Mouse (Mus musculus) stomach, postnatal 0 days (tissue): ENCODE measurements around the gene Sfta2. TPM values are rescaled to one million over a fixed set of nuclear protein-coding genes. Genes with fewer than 3 reads are reported as not detected.

Experiments
- ATAC-seq: fragments of 200-750 bp; cut with Nextera tagmentation; 2 replicates; pipeline ENCODE4 v1.8.0; 2017; ENCODE audit not compliant: low FRiP score, low TSS enrichment
- DNase-seq: peaks from one replicate; pipeline ENCODE4 v3.0.0-alpha.2; 2016; ENCODE audit warnings: low spot score
- H3K27ac ChIP-seq: fragments of 300-500 bp; sonication (generic); replicated peaks from 2 replicates; pipeline ENCODE4 v1.5.1; 2014; ENCODE audit warnings: mild to moderate bottlenecking, control low read depth
- H3K27me3 ChIP-seq: fragments of 300-500 bp; sonication (generic); 2 replicates; pipeline ENCODE4 v1.6.1; 2014; ENCODE audit warnings: low read length; ENCODE audit not compliant: control insufficient read depth, insufficient read depth
- H3K36me3 ChIP-seq: fragments of 300-500 bp; sonication (generic); 2 replicates; pipeline ENCODE4 v1.6.1; 2014; ENCODE audit warnings: low read length, mixed read lengths; ENCODE audit not compliant: control insufficient read depth, insufficient read depth
- H3K4me1 ChIP-seq: fragments of 300-500 bp; sonication (generic); replicated peaks from 2 replicates; pipeline ENCODE4 v1.6.1; 2014; ENCODE audit warnings: antibody characterized with exemption; ENCODE audit not compliant: control insufficient read depth, insufficient read depth
- H3K4me2 ChIP-seq: fragments of 300-500 bp; sonication (generic); replicated peaks from 2 replicates; pipeline ENCODE4 v1.6.1; 2014; ENCODE audit warnings: low read depth, mild to moderate bottlenecking, control low read depth, moderate library complexity
- H3K4me3 ChIP-seq: fragments of 300-500 bp; sonication (generic); 2 replicates; pipeline ENCODE4 v1.5.1; 2014; ENCODE audit warnings: low read depth, low read length, control low read depth
- H3K9ac ChIP-seq: fragments of 300-500 bp; sonication (generic); 2 replicates; pipeline ENCODE4 v1.6.1; 2014; ENCODE audit warnings: mild to moderate bottlenecking, low read length, control low read depth, mixed read lengths
- H3K9me3 ChIP-seq: fragments of 300-500 bp; sonication (generic); 2 replicates; pipeline ENCODE4 v1.6.1; 2016; ENCODE audit warnings: low read length; ENCODE audit not compliant: control insufficient read depth
- CTCF ChIP-seq: IDR thresholded peaks from 2 replicates; pipeline ENCODE4 v1.5.1; 2016; ENCODE audit warnings: antibody characterized with exemption, low read depth, mild to moderate bottlenecking, moderate library complexity
- EP300 ChIP-seq: optimal IDR thresholded peaks from 2 replicates; pipeline ENCODE3; 2016; ENCODE audit warnings: antibody characterized with exemption
- WGBS: fragments of 180-500 bp; shearing (Covaris S2); extraction: QIAGEN DNeasy Blood & Tissue Kit; methylation state at CpG from one replicate; pipeline ENCODE4 v1.1.7; 2014; 5-methylcytosine and 5-hydroxymethylcytosine counted together
- polyA plus RNA-seq: library from polyadenylated mRNA; unstranded; fragments of >200 nt; fragmentation: Nextera tagmentation; extraction: Ambion mirVana; gene quantifications from 2 replicates; pipeline ENCODE4 v1.2.1, GENCODE M21; 2015

Gene Sfta2
- polyA plus RNA-seq, 1 experiment from 2014 or later = 7.6 TPM

DNA sequence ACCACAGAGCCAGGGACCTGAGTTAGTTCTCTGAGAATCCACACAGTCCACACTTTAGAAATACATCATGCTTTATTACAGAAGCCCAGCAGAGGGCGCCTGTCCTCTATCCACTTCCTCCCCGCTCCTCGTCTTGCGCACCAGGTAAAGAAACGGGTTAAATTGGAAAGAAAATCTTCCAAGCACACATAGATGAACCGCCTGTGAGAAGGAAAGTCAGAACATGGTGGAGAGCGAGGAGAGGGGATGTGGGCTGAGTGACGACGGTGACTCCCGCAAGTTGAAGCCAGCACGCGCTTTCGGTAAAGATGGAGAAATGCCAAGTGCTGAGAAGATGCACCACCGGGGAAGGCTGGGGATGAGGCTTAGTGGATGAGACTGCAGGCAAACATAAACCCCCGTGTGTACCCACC is 34.4 kb downstream of the Sfta2 start:
- peak; percentile 24 for ATAC-seq
- TF ChIP-seq CTCF = peak; percentile 89
- no peak for TF ChIP-seq EP300
- H3K4me3 ChIP-seq = peak overlapping the region; percentile 29
- peak overlapping the region; percentile 60 for H3K4me2 ChIP-seq
- peak overlapping the region; percentile 36; the same call in 1 of the 2 replicates for H3K9ac ChIP-seq
- H3K27ac ChIP-seq = no peak overlapping the region
- peak; percentile 78 for DNase-seq
- no peaks in the 10 kb centered on the region for H3K36me3 ChIP-seq
- no peaks in the 10 kb centered on the region for H3K9me3 ChIP-seq
- 2% methylated on average over 15 of the region's 15 CpGs for WGBS
- no peaks in the 10 kb centered on the region for H3K4me1 ChIP-seq
- H3K27me3 ChIP-seq = no peaks in the 10 kb centered on the region

GRCm38 (mm10) chr17:35636363-35636762 is 35.0 kb downstream of the Sfta2 start:
- DNase-seq (peak; percentile 73), ATAC-seq (no peak)
- Histone ChIP-seq H3K27me3 (no peaks in the 10 kb centered on the region), H3K4me2 (no peak overlapping the region), H3K9me3 (no peaks in the 10 kb centered on the region), H3K4me1 (no peaks in the 10 kb centered on the region), H3K4me3 (no peak overlapping the region), H3K9ac (no peak overlapping the region), H3K27ac (no peak overlapping the region), H3K36me3 (no peaks in the 10 kb centered on the region)
- 27% methylated on average over 5 of the region's 5 CpGs for WGBS
- TF ChIP-seq CTCF (no peak), EP300 (no peak)

GRCm38 (mm10) chr17:35638475-35639190 is 37.3 kb downstream of the Sfta2 start:
- Histone ChIP-seq H3K9me3 (no peaks in the 10 kb centered on the region), H3K27me3 (no peaks in the 10 kb centered on the region), H3K9ac (no peak overlapping the region), H3K4me3 (no peak overlapping the region), H3K36me3 (no peaks in the 10 kb centered on the region), H3K4me2 (peak overlapping the region; percentile 33), H3K4me1 (no peaks in the 10 kb centered on the region), H3K27ac (peak overlapping the region; percentile 78)
- no peak for TF ChIP-seq CTCF
- TF ChIP-seq EP300 = no peak
- DNase-seq (peak; percentile 72), ATAC-seq (peak; percentile 56; the same call in 1 of the 2 replicates)
- 22% methylated on average over 14 of the region's 14 CpGs for WGBS

DNA sequence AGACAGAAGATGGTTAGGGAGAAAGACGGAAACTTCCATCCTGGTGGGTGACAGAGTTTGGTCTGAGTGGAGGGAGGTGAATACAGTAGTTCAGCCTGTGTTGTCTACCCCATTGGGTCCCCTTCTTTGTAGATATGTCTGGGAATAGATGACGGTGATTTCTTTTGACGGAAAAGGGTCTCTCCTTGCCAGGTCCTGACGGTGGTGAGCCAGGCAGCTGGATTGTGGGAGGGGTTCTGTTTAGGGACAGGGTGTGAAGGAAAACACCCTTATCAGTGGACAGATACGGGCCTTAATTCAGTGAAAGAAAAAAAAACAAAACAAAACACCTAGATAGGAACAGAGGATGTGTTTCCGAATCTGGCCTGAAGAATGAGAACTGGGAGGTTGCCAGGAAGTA is 38.0 kb downstream of the Sfta2 start:
- no peak overlapping the region for H3K4me3 ChIP-seq
- H3K27ac ChIP-seq = peak overlapping the region; percentile 78
- no peak overlapping the region for H3K9ac ChIP-seq

DNA sequence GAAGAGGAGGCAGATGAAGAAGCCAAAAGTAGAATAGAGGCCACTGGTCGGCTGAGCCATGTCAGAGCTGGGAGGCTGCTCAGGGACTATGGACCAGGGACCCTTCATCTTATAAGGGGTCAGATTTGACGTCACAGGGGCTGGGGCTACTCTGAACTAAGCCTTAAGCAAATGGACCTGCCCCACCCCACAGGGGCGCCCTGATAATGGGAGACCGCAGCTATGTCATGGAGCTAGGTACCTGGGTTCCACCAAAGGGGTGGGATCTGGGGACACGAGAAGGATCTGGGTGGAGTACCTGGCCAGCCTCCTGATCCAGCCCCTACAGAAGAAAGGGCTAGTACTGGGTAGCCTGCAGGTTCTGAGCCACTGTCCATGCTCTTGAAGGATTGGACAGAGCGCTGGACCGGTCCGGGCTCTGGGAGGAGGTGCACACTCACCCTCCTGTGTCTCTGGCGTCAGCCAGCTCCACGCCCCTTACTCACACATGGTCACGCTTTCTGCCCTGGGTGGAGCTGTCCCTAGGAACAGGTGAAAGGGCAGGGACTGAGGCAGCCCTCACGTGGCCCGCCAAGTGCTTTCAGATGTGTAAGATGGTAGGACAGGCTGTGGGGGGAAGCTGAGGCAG is 42.4 kb downstream of the Sfta2 start, which contains the start of gene Mucl3:
TSS of gene Mucl3 (minus strand) at position 87 of the 628 bp plus-strand sequence.
- Histone ChIP-seq H3K36me3 (no peaks in the 10 kb centered on the region), H3K4me2 (peak within 1 kb of the TSS; percentile 24), H3K4me3 (peak within 1 kb of the TSS; percentile 13; the same call in 1 of the 2 replicates), H3K9ac (no peak within 1 kb of the TSS), H3K27me3 (no peaks in the 10 kb centered on the region), H3K4me1 (no peaks in the 10 kb centered on the region), H3K9me3 (no peaks in the 10 kb centered on the region), H3K27ac (peak within 1 kb of the TSS; percentile 65)
- ATAC-seq = peak; percentile 92
- TF ChIP-seq CTCF (no peak), EP300 (no peak)
- peak; percentile 86 for DNase-seq
- WGBS = 53% methylated on average over 13 of the region's 13 CpGs

More for the DNA sequence above, 38.0 kb downstream of the Sfta2 start:
- Histone ChIP-seq H3K27me3 (no peaks in the 10 kb centered on the region), H3K36me3 (no peaks in the 10 kb centered on the region), H3K4me2 (peak overlapping the region; percentile 33), H3K4me1 (no peaks in the 10 kb centered on the region), H3K9me3 (no peaks in the 10 kb centered on the region)
- DNase-seq = no peak
- ATAC-seq = no peak
- TF ChIP-seq EP300 = no peak
- no peak for TF ChIP-seq CTCF
- 42% methylated on average over 6 of the region's 6 CpGs for WGBS

- H3K27ac ChIP-seq = peak overlapping the region; percentile 89
- TF ChIP-seq CTCF = no peak
- TF ChIP-seq EP300 = no peak
- no peaks in the 10 kb centered on the region for H3K27me3 ChIP-seq
- H3K36me3 ChIP-seq = no peaks in the 10 kb centered on the region
- DNase-seq (peak; percentile 70), ATAC-seq (peak; percentile 72)
- 52% methylated on average over 2 of the region's 2 CpGs for WGBS
- H3K9me3 ChIP-seq = no peaks in the 10 kb centered on the region
- H3K4me3 ChIP-seq = no peak overlapping the region
- no peaks in the 10 kb centered on the region for H3K4me1 ChIP-seq
- H3K4me2 ChIP-seq = no peak overlapping the region
- H3K9ac ChIP-seq = 0 out of 2 replicates have a peak overlapping the region, but pooled peaks have one; percentile 31
Observed at GRCm38 (mm10) chr17:35649429-35649828, 48.1 kb downstream of the Sfta2 start.
